Mouse (Mus musculus) liver, adult 2 months (tissue): ENCODE results near the gene Mrtfb. TPM values are rescaled to one million over a fixed set of nuclear protein-coding genes. Genes with fewer than 3 reads are reported as not detected.

Experiments used
- DNase-seq: peaks from one replicate; pipeline ENCODE4 v3.0.0-alpha.2; 2011; ENCODE audit warnings: low read depth, low spot score; ENCODE audit errors: extremely low read depth
- H3K27ac ChIP-seq: fragments of 200-500 bp; replicated peaks from 2 replicates; pipeline ENCODE4 v1.5.1; 2012; ENCODE audit warnings: low read depth, mild to moderate bottlenecking, control low read depth, inconsistent platforms, low read length; ENCODE audit not compliant: insufficient read depth
- H3K27me3 ChIP-seq: fragments of 200-500 bp; 2 replicates; pipeline ENCODE4 v1.6.1; 2012; ENCODE audit warnings: mild to moderate bottlenecking, moderate library complexity, low read length, inconsistent platforms; ENCODE audit not compliant: control insufficient read depth, insufficient read depth
- H3K36me3 ChIP-seq: fragments of 200-500 bp; 2 replicates; pipeline ENCODE4 v1.6.1; 2012; ENCODE audit warnings: low read length, inconsistent platforms; ENCODE audit not compliant: control insufficient read depth, insufficient read depth
- H3K4me1 ChIP-seq: fragments of 200-500 bp; 2 replicates; pipeline ENCODE4 v1.6.1; 2011; ENCODE audit warnings: low read length; ENCODE audit not compliant: control insufficient read depth, insufficient read depth
- H3K4me3 ChIP-seq: fragments of 200-500 bp; 2 replicates; pipeline ENCODE4 v1.5.1; 2011; ENCODE audit warnings: low read depth, mild to moderate bottlenecking, control low read depth, low read length, moderate library complexity; ENCODE audit not compliant: insufficient read depth
- H3K79me2 ChIP-seq: fragments of 200-500 bp; 2 replicates; pipeline ENCODE4 v1.6.1; 2012; ENCODE audit warnings: inconsistent platforms, mild to moderate bottlenecking, low read length, moderate library complexity; ENCODE audit not compliant: control insufficient read depth, insufficient read depth
- H3K9ac ChIP-seq: fragments of 200-500 bp; 2 replicates; pipeline ENCODE4 v1.6.1; 2012; ENCODE audit warnings: low read depth, mild to moderate bottlenecking, control low read depth, inconsistent platforms, low read length
- CTCF ChIP-seq: fragments of 200-500 bp; IDR thresholded peaks from 2 replicates; pipeline ENCODE4 v1.5.1; 2011; ENCODE audit warnings: low read depth, low read length, control low read depth
- POLR2A ChIP-seq: fragments of 200-500 bp; IDR thresholded peaks from 2 replicates; pipeline ENCODE4 v1.6.1; 2011; ENCODE audit warnings: low read length, control low read depth; ENCODE audit not compliant: insufficient read depth; ENCODE audit errors: extremely low read depth
- WGBS: fragments of 180-500 bp; shearing (Covaris S2); methylation state at CpG from one replicate; pipeline ENCODE4 v1.1.7; 2018; 5-methylcytosine and 5-hydroxymethylcytosine counted together
- polyA plus RNA-seq: library from polyadenylated mRNA; depleted of rRNA; stranded (reverse); fragments of >200 nt; gene quantifications from 2 replicates; pipeline ENCODE4 v1.2.3, GENCODE M21; 2012
- total RNA-seq: library from RNA; depleted of rRNA; stranded (reverse); fragments of >200 nt; gene quantifications from 2 replicates; pipeline ENCODE4 v1.2.3, GENCODE M21; 2014

Mrtfb gene
- total and polyA plus RNA-seq, 2 experiments: 4.2 to 9.4 TPM

DNA sequence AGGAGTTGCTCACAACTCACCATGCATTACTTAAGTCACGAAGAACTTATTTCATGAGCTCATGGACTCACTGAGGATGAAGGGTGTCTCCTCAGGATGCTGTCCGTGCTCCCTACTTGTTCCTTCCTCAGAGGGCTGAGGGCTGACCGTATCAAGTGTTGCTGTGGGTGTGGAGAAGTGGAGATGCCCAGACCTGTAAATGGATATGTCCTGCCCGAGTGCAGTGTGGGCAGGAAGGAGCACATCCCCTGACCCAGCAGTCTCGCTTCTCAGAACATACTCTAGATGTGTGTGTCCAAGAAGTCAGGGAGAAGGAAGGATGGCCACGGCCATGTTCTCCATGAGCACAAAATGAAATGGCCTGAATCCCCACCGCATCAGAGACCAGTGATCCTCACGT lies 38.3 kb upstream of the Mrtfb start:
- DNase-seq: no peak
- no peak overlapping the region for H3K9ac ChIP-seq
- TF ChIP-seq POLR2A: no peak
- no peak for TF ChIP-seq CTCF
- H3K27me3 ChIP-seq: no peaks in the 10 kb centered on the region
- H3K79me2 ChIP-seq: no peaks in the 10 kb centered on the region
- WGBS: 96% methylated on average over 8 of the region's 8 CpGs
- peaks cover 6% of the 10 kb centered on the region for H3K4me1 ChIP-seq
- no peak overlapping the region for H3K4me3 ChIP-seq
- H3K36me3 ChIP-seq: no peaks in the 10 kb centered on the region
- H3K27ac ChIP-seq: no peak overlapping the region

DNA sequence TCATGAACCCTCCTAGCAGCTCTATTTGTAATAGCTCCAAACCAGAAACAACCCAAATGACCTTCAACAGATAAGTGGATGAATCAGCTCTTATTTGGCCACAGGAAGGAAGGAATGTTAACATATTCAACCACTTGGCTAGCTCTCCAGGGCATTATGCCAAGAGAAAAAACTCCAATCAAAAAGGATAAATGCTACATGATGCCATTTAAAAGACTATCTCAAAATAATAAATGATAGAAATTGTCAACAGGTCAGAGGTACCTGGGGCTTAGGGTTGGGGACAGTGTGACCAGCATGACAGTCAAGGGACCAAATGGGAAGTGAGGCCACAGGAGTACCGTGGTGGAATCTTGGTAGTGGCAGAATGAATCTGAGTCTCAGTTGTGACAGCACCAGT lies 34.8 kb upstream of the Mrtfb start:
- WGBS: 79% methylated on average over 1 of the region's 1 CpGs
- Histone ChIP-seq H3K9ac (no peak overlapping the region), H3K4me3 (no peak overlapping the region), H3K4me1 (peaks cover 6% of the 10 kb centered on the region), H3K27ac (no peak overlapping the region), H3K36me3 (no peaks in the 10 kb centered on the region), H3K27me3 (no peaks in the 10 kb centered on the region), H3K79me2 (no peaks in the 10 kb centered on the region)
- TF ChIP-seq POLR2A (no peak), CTCF (no peak)
- peak; percentile 68 for DNase-seq

DNA sequence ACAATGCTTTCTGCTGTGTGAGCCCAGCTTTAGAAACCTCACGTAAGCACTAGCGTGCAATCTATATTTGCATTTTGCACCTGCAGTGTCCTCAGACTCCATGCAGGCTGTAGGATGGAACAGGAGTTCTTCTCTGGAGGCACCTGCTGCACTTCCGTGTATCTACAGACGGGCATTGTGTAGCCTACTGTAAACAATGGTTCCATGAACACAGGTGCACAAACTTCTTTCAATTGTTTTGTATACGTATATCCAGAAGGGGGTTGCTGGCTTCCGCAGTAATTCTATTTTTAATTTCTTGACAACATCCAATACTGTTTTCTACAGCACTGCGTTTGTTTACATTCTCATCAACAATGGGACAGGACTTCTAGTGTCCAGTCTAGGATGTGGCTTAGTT lies 24.2 kb upstream of the Mrtfb start:
- no peak overlapping the region for H3K27ac ChIP-seq
- no peaks in the 10 kb centered on the region for H3K4me1 ChIP-seq
- no peaks in the 10 kb centered on the region for H3K36me3 ChIP-seq
- H3K4me3 ChIP-seq: no peak overlapping the region
- no peaks in the 10 kb centered on the region for H3K27me3 ChIP-seq
- no peak for TF ChIP-seq CTCF
- TF ChIP-seq POLR2A: no peak
- no peak overlapping the region for H3K9ac ChIP-seq
- 92% methylated on average over 7 of the region's 7 CpGs for WGBS
- DNase-seq: no peak
- H3K79me2 ChIP-seq: no peaks in the 10 kb centered on the region

DNA sequence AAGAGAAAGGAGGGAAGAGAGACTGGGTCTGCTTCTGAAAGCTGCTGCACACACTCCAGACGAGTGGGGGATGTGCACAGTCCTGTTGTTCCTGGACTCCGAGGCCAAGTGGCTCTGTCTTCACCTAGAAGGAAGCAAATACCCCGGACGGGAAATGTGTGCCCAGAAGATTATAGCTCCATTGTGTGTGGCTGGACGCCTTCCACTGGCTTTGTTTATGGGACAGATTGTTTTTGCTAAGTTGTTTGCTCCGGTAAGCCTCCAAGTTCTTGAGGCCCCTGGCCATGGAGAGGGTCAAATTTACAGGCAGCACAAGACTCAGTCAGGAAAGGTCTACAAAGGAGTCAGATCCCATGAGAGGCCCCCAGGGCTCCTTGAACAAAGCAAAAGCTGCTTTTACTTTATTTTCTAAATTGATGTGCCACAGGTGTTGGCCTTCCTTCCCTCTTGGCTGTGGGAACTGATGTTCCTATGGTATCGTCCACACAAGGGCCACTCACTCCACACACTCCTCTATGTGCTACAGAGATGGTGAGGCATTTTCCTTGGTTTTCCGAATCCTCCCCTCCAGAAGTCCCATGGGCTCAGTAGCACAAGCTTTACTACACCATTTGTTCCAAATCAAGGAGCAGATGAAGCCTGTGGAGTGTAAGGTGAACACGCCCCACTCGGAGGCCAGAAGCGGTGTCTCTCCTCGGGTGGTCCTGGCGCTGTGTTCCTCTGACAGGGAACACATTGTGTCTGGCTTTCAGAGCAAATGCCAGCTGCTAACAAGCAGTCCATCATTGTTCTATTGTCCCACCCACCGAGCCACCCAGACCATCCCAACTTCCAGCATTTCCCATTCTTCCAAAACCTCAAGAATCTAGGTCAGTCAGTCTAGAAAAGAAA lies 23.1 kb upstream of the Mrtfb start:
- Histone ChIP-seq H3K79me2 (no peaks in the 10 kb centered on the region), H3K36me3 (no peaks in the 10 kb centered on the region), H3K4me3 (no peak overlapping the region), H3K27me3 (no peaks in the 10 kb centered on the region), H3K4me1 (no peaks in the 10 kb centered on the region), H3K27ac (peak overlapping the region; percentile 28; the same call in 1 of the 2 replicates), H3K9ac (no peak overlapping the region)
- no peak for DNase-seq
- TF ChIP-seq CTCF: no peak
- no peak for TF ChIP-seq POLR2A
- WGBS: 82% methylated on average over 14 of the region's 14 CpGs

DNA sequence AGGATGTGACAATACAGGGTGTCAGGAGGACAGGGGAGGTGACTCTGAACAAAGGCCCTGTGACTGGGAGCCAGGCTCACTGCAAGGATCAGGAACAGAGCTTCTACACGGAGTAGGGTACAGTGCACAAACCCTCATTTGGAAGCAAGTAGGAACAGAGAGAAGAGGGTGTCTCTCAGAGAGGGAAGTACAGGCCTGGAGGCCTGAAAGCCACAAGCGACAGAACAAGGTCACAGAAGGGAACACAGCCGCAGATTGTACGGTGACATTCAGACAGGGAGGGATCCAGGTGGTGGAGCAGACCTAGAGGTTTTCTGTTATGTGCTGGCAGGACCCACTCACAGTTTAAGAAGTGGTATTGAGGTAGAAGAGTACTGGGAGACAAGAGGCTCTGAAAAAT lies 17.2 kb upstream of the Mrtfb start:
- Histone ChIP-seq H3K4me1 (peaks cover 18% of the 10 kb centered on the region), H3K36me3 (no peaks in the 10 kb centered on the region), H3K4me3 (no peak overlapping the region), H3K27me3 (no peaks in the 10 kb centered on the region), H3K79me2 (no peaks in the 10 kb centered on the region), H3K9ac (no peak overlapping the region), H3K27ac (peak overlapping the region; percentile 62)
- TF ChIP-seq POLR2A (no peak), CTCF (no peak)
- 64% methylated on average over 4 of the region's 4 CpGs for WGBS
- DNase-seq: no peak

DNA sequence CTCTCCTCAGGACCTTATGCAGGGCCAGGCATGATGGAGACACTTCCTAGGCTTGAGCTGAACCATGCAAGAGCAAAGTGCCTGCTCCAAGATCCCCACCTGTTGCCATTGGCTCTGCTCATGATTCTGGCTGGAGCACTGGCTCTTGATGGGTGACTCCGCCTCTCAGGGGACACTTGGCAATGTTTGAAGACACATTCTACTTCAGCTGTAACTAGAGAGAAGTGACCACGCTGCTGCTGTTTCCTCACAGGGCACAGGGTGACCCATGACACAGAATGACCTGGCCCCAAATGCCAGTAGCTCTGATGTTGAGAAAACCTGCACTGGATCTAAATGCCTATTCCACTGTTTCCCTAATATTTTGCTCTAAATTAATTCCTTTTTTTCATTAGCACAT lies 16.7 kb upstream of the Mrtfb start:
- peak overlapping the region; percentile 62 for H3K27ac ChIP-seq
- H3K9ac ChIP-seq: no peak overlapping the region
- TF ChIP-seq POLR2A (no peak), CTCF (no peak)
- H3K4me3 ChIP-seq: no peak overlapping the region
- peaks cover 18% of the 10 kb centered on the region for H3K4me1 ChIP-seq
- DNase-seq: peak; percentile 98
- no peaks in the 10 kb centered on the region for H3K36me3 ChIP-seq
- H3K79me2 ChIP-seq: no peaks in the 10 kb centered on the region
- no peaks in the 10 kb centered on the region for H3K27me3 ChIP-seq
- 12% methylated on average over 2 of the region's 2 CpGs for WGBS
